Mouse (Mus musculus) limb, embryonic 14.5 days (tissue): ENCODE results near the gene Pwwp2a. TPM values are rescaled to one million over a fixed set of nuclear protein-coding genes. Genes with fewer than 3 reads are reported as not detected.

Source experiments
- ATAC-seq: fragments of 200-750 bp; cut with Nextera tagmentation; 2 replicates; pipeline ENCODE4 v1.8.0; 2017; ENCODE audit warnings: low read depth, moderate number of reproducible peaks, moderate TSS enrichment; ENCODE audit not compliant: low FRiP score
- DNase-seq: peaks from one replicate; pipeline ENCODE4 v3.0.0-alpha.2; 2015; ENCODE audit warnings: low spot score
- H3K27ac ChIP-seq: fragments of 300-500 bp; sonication (generic); replicated peaks from 2 replicates; pipeline ENCODE4 v1.5.1; 2014; ENCODE audit warnings: low read depth, mild to moderate bottlenecking, low read length, moderate library complexity, mixed read lengths
- H3K27me3 ChIP-seq: fragments of 300-500 bp; sonication (generic); 2 replicates; pipeline ENCODE4 v1.6.1; 2014; ENCODE audit warnings: low read length, mixed read lengths; ENCODE audit not compliant: control insufficient read depth, insufficient read depth
- H3K36me3 ChIP-seq: fragments of 300-500 bp; sonication (generic); 2 replicates; pipeline ENCODE4 v1.6.1; 2014; ENCODE audit warnings: mild to moderate bottlenecking, low read length, moderate library complexity, mixed read lengths; ENCODE audit not compliant: control insufficient read depth, insufficient read depth
- H3K4me1 ChIP-seq: fragments of 300-500 bp; sonication (generic); 2 replicates; pipeline ENCODE4 v1.6.1; 2014; ENCODE audit warnings: antibody characterized with exemption, low read length, mixed read lengths; ENCODE audit not compliant: control insufficient read depth, insufficient read depth
- H3K4me2 ChIP-seq: fragments of 300-500 bp; sonication (generic); replicated peaks from 2 replicates; pipeline ENCODE4 v1.6.1; 2014; ENCODE audit warnings: low read depth, mild to moderate bottlenecking, low read length, moderate library complexity; ENCODE audit not compliant: severe bottlenecking
- H3K4me3 ChIP-seq: fragments of 300-500 bp; sonication (generic); replicated peaks from 2 replicates; pipeline ENCODE4 v1.5.1; 2014; ENCODE audit warnings: low read length
- H3K9ac ChIP-seq: fragments of 300-500 bp; sonication (generic); 2 replicates; pipeline ENCODE4 v1.6.1; 2014; ENCODE audit warnings: mild to moderate bottlenecking, low read depth, low read length, moderate library complexity; ENCODE audit not compliant: severe bottlenecking
- H3K9me3 ChIP-seq: fragments of 300-500 bp; sonication (generic); 2 replicates; pipeline ENCODE4 v1.6.1; 2016; ENCODE audit warnings: low read length; ENCODE audit not compliant: control insufficient read depth
- POLR2A ChIP-seq: fragments of 200-500 bp; IDR thresholded peaks from 2 replicates; pipeline ENCODE4 v1.8.0; 2012; ENCODE audit warnings: inconsistent platforms, mild to moderate bottlenecking, moderate library complexity, borderline replicate concordance; ENCODE audit not compliant: insufficient read depth, insufficient read length; ENCODE audit errors: extremely low read depth
- WGBS: fragments of 180-500 bp; shearing (Covaris S2); extraction: QIAGEN DNeasy Blood & Tissue Kit; methylation state at CpG from one replicate; pipeline ENCODE4 v1.1.7; 2014; 5-methylcytosine and 5-hydroxymethylcytosine counted together
- polyA plus RNA-seq, 2 experiments: library from polyadenylated mRNA; depleted of rRNA in 1 of 2; stranded (reverse) in 1 of 2; unstranded in 1 of 2; fragments of >200 nt; fragmentation: Nextera tagmentation in 1 of 2; extraction: Ambion mirVana in 1 of 2; gene quantifications; 2 replicates each; pipeline versions ENCODE4 v1.2.1 to v1.2.3; 2012 to 2014

Pwwp2a gene
- polyA plus RNA-seq (2012; rRNA removed) (34.8 and 37.7 TPM in 2 replicates), polyA plus RNA-seq (2014; fragmentation: Nextera tagmentation; extraction: Ambion mirVana) (29.4 and 34.9 TPM in 2 replicates)

DNA sequence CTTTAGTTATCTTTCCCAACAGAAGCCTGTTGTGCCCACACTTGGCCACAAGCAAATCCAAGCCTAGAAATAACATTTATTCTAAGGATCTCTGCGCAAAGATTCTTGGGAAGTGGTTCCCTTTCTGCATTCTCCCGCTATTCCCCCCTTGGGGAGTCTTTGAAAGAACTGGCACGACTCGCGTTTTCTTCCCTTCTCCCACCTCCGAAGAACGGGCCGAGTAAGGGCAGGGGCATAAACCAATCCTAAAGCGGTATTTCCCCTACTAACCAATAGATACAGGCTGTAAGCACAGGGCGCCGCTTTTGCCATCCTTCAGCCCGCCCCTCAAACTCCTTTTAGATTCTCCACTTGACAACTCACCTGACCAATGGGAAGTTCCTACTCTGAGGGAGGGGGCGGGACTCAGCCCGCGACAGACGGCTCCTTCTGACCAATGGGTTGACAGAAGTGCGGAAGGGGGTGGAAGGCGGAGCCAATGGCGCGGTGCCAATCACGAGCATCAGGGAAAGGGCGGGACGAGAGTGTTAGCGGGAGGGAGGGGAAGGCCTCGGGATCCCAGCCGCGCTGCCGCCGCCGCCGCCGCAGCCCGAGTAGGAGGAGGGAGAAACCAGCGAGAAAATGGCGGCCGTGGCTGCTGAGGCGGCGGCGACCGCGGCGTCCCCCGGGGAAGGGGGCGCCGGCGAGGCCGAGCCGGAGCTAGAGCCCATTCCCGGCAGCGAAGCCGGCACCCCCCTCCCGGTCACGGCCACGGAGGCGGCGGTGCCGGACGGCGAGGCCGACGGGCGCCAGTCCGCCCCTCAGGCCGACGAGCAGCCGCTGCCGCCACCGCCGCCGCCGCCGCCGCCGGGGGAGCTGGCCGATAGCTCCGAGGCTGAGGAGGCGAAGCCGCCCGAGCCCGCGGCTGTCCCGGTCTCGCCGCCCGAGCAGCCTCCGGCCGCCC, at the start of gene Pwwp2a:
Pwwp2a (plus strand) TSS at position 527 of the 943 bp plus-strand sequence.
- Histone ChIP-seq H3K4me3 (peak within 1 kb of the TSS; percentile 89), H3K9ac (peak within 1 kb of the TSS; percentile 98), H3K27me3 (no peaks in the 10 kb centered on the region), H3K4me1 (peaks cover 10% of the 10 kb centered on the region), H3K27ac (peak within 1 kb of the TSS; percentile 90), H3K9me3 (no peaks in the 10 kb centered on the region), H3K4me2 (peak within 1 kb of the TSS; percentile 66), H3K36me3 (peaks cover 14% of the 10 kb centered on the region)
- TF ChIP-seq POLR2A: 0 out of 2 replicates have a peak, but pooled peaks have one; percentile 45
- DNase-seq (peak; percentile 99), ATAC-seq (peak; percentile 100)
- under 1% methylated on average over 32 of the region's 87 CpGs for WGBS

DNA sequence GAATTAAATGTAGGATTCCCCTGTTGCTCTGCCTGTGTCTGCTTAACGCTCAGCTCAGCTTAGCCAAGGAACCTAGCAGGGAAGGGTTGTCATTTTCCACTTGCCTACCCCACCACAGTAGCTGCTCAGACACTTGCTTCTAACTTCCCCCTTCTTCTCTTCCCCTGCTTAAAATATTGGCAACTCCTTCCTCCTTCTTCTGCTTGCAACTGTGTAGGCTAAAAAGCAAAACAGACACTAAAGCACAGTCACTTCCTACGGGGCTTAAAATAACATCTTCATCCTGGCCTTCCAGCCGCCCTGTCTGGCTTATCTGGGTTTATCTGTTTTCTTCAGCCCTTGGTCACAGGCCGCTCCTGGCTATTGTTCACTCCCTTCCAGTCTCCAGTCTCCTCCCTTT, 49.2 kb upstream of the Pwwp2a start:
- H3K4me3 ChIP-seq: no peak overlapping the region
- 51% methylated on average over 4 of the region's 4 CpGs for WGBS
- H3K4me1 ChIP-seq: peaks cover 7% of the 10 kb centered on the region
- no peak overlapping the region for H3K9ac ChIP-seq
- no peak for TF ChIP-seq POLR2A
- H3K27me3 ChIP-seq: no peaks in the 10 kb centered on the region
- no peaks in the 10 kb centered on the region for H3K36me3 ChIP-seq
- ATAC-seq: no peak
- no peaks in the 10 kb centered on the region for H3K9me3 ChIP-seq
- H3K4me2 ChIP-seq: no peak overlapping the region
- H3K27ac ChIP-seq: no peak overlapping the region
- DNase-seq: no peak

DNA sequence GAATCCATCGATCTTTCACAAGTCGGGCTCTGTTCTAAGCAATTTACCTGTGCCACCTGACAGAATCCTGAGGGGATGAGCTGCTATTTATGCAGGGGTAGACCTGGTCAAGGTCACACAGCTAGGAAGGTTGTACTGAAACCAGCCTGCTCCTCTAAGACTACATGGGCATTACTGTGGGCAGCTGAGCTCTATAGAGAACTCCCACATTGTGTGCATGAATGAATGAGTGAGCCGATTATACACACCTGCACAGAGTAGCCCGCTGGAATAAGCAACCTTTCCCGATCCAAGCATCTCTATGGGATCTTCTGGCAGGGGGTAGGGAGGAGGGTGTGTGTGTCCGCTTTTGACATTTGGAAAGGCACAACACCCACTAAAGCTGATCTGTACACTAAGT, 48.6 kb upstream of the Pwwp2a start:
- no peaks in the 10 kb centered on the region for H3K27me3 ChIP-seq
- DNase-seq (no peak), ATAC-seq (no peak)
- H3K4me2 ChIP-seq: no peak overlapping the region
- peaks cover 7% of the 10 kb centered on the region for H3K4me1 ChIP-seq
- no peak for TF ChIP-seq POLR2A
- no peak overlapping the region for H3K27ac ChIP-seq
- H3K9ac ChIP-seq: no peak overlapping the region
- H3K4me3 ChIP-seq: no peak overlapping the region
- no peaks in the 10 kb centered on the region for H3K9me3 ChIP-seq
- no peaks in the 10 kb centered on the region for H3K36me3 ChIP-seq
- WGBS: 78% methylated on average over 6 of the region's 6 CpGs

- peaks cover 7% of the 10 kb centered on the region for H3K4me1 ChIP-seq
- peak overlapping the region; percentile 26; the same call in 1 of the 2 replicates for H3K27ac ChIP-seq
- peak; percentile 73 for ATAC-seq
- no peak for TF ChIP-seq POLR2A
- no peaks in the 10 kb centered on the region for H3K36me3 ChIP-seq
- DNase-seq: peak; percentile 68
- peak overlapping the region; percentile 31 for H3K4me2 ChIP-seq
- 19% methylated on average over 19 of the region's 19 CpGs for WGBS
- H3K9me3 ChIP-seq: no peaks in the 10 kb centered on the region
- no peak overlapping the region for H3K4me3 ChIP-seq
- H3K27me3 ChIP-seq: no peaks in the 10 kb centered on the region
- H3K9ac ChIP-seq: 0 out of 2 replicates have a peak overlapping the region, but pooled peaks have one; percentile 21
Observed at GRCm38 (mm10) chr11:43633658-43634401, 48.0 kb upstream of the Pwwp2a start.

- no peak for DNase-seq
- Histone ChIP-seq H3K4me1 (peaks cover 7% of the 10 kb centered on the region), H3K9ac (no peak overlapping the region), H3K27me3 (no peaks in the 10 kb centered on the region), H3K9me3 (no peaks in the 10 kb centered on the region), H3K4me3 (no peak overlapping the region), H3K4me2 (no peak overlapping the region), H3K27ac (no peak overlapping the region), H3K36me3 (no peaks in the 10 kb centered on the region)
- 71% methylated on average over 4 of the region's 4 CpGs for WGBS
- ATAC-seq: no peak
- no peak for TF ChIP-seq POLR2A
Observed at GRCm38 (mm10) chr11:43636761-43637160, 45.0 kb upstream of the Pwwp2a start.
